Comparison of ENCODE assay signal across 9 mouse cellular contexts in genomic region chr5:35177332-35177731, GRCm38 (mm10).
DNase-seq lines count a peak whose midpoint lies in the region; ATAC-seq and TF ChIP-seq lines count a peak whose summit lies in the region.
"Had no signal": no experiment of that assay in that cellular context is flagged by ENCODE, and none has a peak within 500 bp of the region (broad histone marks: within the 10 kb centered on the region; RNA-seq: fewer than 3 reads in every experiment).

No protein-coding gene starts in this region.

- DNase-seq in heart, adult 2 months: no peak
- DNase-seq in heart, adult 8-10 months (ENCODE audit: low spot score): no peak
- DNase-seq in right cerebral cortex, adult 18-20 months: peak; percentile 17
- no peak for DNase-seq in right cerebral cortex, postnatal 4 days
- DNase-seq in embryonic facial prominence, embryonic 11.5 days (ENCODE audit: low spot score): peak; percentile 22
- peak; percentile 27 for DNase-seq in retina, postnatal 1 day
- DNase-seq in Muller cell, postnatal 12 days (ENCODE audit: inconsistent ontology term): no peak
- DNase-seq in spleen, postnatal 10 days (ENCODE audit: low spot score in 2 of 2): no peak

- H3K36me3 ChIP-seq in heart, adult 2 months (ENCODE audit: control insufficient read depth, insufficient read depth, low read length): no peaks in the 10 kb centered on the region
- no peaks in the 10 kb centered on the region for H3K36me3 ChIP-seq in embryonic facial prominence, embryonic 11.5 days (replicated peaks; ENCODE audit: control insufficient read depth, insufficient read depth, low read depth, low read length)
- H3K36me3 ChIP-seq: limb, embryonic 15.5 days had no signal

- WGBS in heart, adult 2 months: 65% methylated on average over 4 of the region's 4 CpGs
- 64% methylated on average over 4 of the region's 4 CpGs for WGBS in embryonic facial prominence, embryonic 11.5 days

- no peaks in the 10 kb centered on the region for H3K79me2 ChIP-seq in heart, adult 2 months (replicated peaks; ENCODE audit: control insufficient read depth, insufficient read depth, low read length)

- no peak overlapping the region for H3K4me3 ChIP-seq in heart, adult 2 months
- H3K4me3 ChIP-seq in embryonic facial prominence, embryonic 11.5 days (ENCODE audit: low read depth, low read length): no peak overlapping the region
- H3K4me3 ChIP-seq: limb, embryonic 15.5 days had no signal

- no peaks in the 10 kb centered on the region for H3K27me3 ChIP-seq in heart, adult 2 months (ENCODE audit: control insufficient read depth, insufficient read depth, low read length)
- H3K27me3 ChIP-seq in embryonic facial prominence, embryonic 11.5 days (ENCODE audit: control insufficient read depth, insufficient read depth, low read length): no peaks in the 10 kb centered on the region
- H3K27me3 ChIP-seq: limb, embryonic 15.5 days had no signal

- TF ChIP-seq CTCF in heart, adult 2 months (IDR thresholded peaks at IDR 0.05): peak; percentile 70

- no peaks in the 10 kb centered on the region for H3K9me3 ChIP-seq in embryonic facial prominence, embryonic 11.5 days (replicated peaks; ENCODE audit: control insufficient read depth, low read length)
- H3K9me3 ChIP-seq: limb, embryonic 15.5 days had no signal

- intact Hi-C loops in heart, adult 2 months (cut with DNase I): loop anchor here (1.0 kb wide), 1 partner anchor 171 kb away; no protein-coding TSS in a partner anchor

- no peak for TF ChIP-seq EP300 in heart, adult 2 months (IDR thresholded peaks at IDR 0.05; ENCODE audit: insufficient read depth, low read depth, low read length)

- TF ChIP-seq POLR2A in heart, adult 2 months (IDR thresholded peaks at IDR 0.05; ENCODE audit: insufficient read depth, low read depth, low read length): no peak

- no peak for ATAC-seq in embryonic facial prominence, embryonic 11.5 days (replicated peaks; ENCODE audit: insufficient number of reproducible peaks, low FRiP score, low TSS enrichment, low read depth)

- no peak overlapping the region for H3K9ac ChIP-seq in heart, adult 2 months (ENCODE audit: low read depth, low read length)
- H3K9ac ChIP-seq in embryonic facial prominence, embryonic 11.5 days (replicated peaks; ENCODE audit: low read length): no peak overlapping the region
- H3K9ac ChIP-seq: limb, embryonic 15.5 days had no signal

- no peak overlapping the region for H3K4me2 ChIP-seq in embryonic facial prominence, embryonic 11.5 days (ENCODE audit: low read depth, low read length)
- H3K4me2 ChIP-seq: limb, embryonic 15.5 days had no signal

- no peak overlapping the region for H3K27ac ChIP-seq in heart, adult 2 months
- no peak overlapping the region for H3K27ac ChIP-seq in embryonic facial prominence, embryonic 11.5 days (replicated peaks; ENCODE audit: low read depth, low read length)
- H3K27ac ChIP-seq: limb, embryonic 15.5 days had no signal

- no peaks in the 10 kb centered on the region for H3K4me1 ChIP-seq in heart, adult 2 months (ENCODE audit: control insufficient read depth, insufficient read depth, low read length)
- H3K4me1 ChIP-seq in embryonic facial prominence, embryonic 11.5 days (ENCODE audit: control insufficient read depth, insufficient read depth, low read length): no peaks in the 10 kb centered on the region

Comparison
In these comparisons a context has a peak if more than half of its experiments do, and no peak if none do; other contexts are left out.
1. DNase-seq: peak in right cerebral cortex, adult 18-20 months (single experiment), embryonic facial prominence, embryonic 11.5 days (single experiment) and retina, postnatal 1 day (single experiment); none in heart, adult 2 months (0 of 2), heart, adult 8-10 months (single experiment), right cerebral cortex, postnatal 4 days (single experiment), Muller cell, postnatal 12 days (single experiment) and spleen, postnatal 10 days (0 of 2).